Mouse (Mus musculus): ENCODE results near the gene Coro7. TPM values are rescaled to one million over a fixed set of nuclear protein-coding genes. Genes with fewer than 3 reads are reported as not detected.
"Not testable (repeated sequence)": the region's sequence is repeated elsewhere in the genome, so short reads cannot be mapped to it uniquely, and the experiment has no call there.

Coro7 gene
- polyA plus RNA-seq, 1 experiment = 6.0 TPM

DNA sequence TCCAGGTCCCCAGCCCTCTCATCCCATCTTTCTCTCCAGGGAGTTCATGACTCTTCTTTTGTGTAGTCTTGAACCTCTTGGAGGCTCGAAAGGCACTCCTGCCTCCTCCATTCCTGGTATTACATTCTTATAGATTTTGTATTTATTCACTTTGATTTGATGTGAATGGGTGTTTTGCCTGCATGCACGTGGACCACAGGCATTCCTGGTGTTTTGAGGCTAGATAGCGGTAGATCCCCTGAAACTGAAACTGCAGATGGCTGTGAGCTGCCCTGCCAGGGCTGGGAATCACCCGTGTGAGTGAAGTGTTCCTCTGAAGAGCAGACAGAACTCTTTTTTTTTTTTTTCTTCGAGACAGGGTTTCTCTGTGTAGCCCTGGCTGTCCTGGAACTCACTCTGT, 95.1 kb downstream of the Coro7 start:
- no peaks in the 10 kb centered on the region for H3K36me3 ChIP-seq (ENCODE audit: control insufficient read depth, insufficient read depth)
- H3K79me3 ChIP-seq (ENCODE audit: low read depth) = no peaks in the 10 kb centered on the region
- no peaks in the 10 kb centered on the region for H3K79me2 ChIP-seq (ENCODE audit: control insufficient read depth, insufficient read depth)
- H3K27me3 ChIP-seq (ENCODE audit: control insufficient read depth, insufficient read depth, insufficient read length) = no peaks in the 10 kb centered on the region
- no peak overlapping the region for H3K4me3 ChIP-seq (ENCODE audit: insufficient read depth, poor library complexity, severe bottlenecking)
- H3ac ChIP-seq (ENCODE audit: control insufficient read depth, insufficient read length, low read depth) = no peak overlapping the region
- no peak for TF ChIP-seq CTCF (IDR thresholded peaks at IDR 0.05; ENCODE audit: control insufficient read depth, insufficient read depth, insufficient read length)
- no peak for TF ChIP-seq USF1 (IDR thresholded peaks at IDR 0.05; ENCODE audit: low read depth)
- no peak for TF ChIP-seq FOSL1 (IDR thresholded peaks at IDR 0.05; ENCODE audit: insufficient read depth, low read length, poor library complexity, severe bottlenecking)
- TF ChIP-seq MYOG (IDR thresholded peaks at IDR 0.05; ENCODE audit: control insufficient read depth, extremely low read depth, insufficient read length) = no peak
- TF ChIP-seq CEBPB (IDR thresholded peaks at IDR 0.05; ENCODE audit: low read depth) = no peak
- no peak for TF ChIP-seq MYOD1 (IDR thresholded peaks at IDR 0.05; ENCODE audit: control insufficient read depth, insufficient read length, low read depth)
- no peak for TF ChIP-seq MAX (IDR thresholded peaks at IDR 0.05)

DNA sequence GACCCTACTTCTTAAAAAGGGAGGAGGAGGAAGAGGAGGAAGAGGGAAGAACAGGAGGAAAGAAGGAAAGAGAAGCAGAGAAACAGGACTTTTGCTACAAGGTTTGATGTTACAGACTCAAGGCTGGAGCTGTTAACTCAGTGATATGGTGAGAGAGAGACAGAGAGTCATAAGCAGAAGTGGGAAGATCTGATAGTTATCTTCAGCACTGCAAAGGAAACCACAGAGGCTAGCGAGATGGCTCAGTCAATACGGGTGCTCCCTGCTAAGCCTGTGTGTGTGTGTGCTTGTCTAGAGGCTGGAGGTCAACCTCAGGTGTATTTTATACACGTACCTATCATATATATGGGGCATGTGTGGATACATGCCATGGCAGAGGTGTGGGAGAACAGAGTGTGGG, 95.8 kb downstream of the Coro7 start:
- no peaks in the 10 kb centered on the region for H3K79me3 ChIP-seq (ENCODE audit: low read depth)
- no peaks in the 10 kb centered on the region for H3K79me2 ChIP-seq (ENCODE audit: control insufficient read depth, insufficient read depth)
- H3K27me3 ChIP-seq (ENCODE audit: control insufficient read depth, insufficient read depth, insufficient read length) = no peaks in the 10 kb centered on the region
- no peaks in the 10 kb centered on the region for H3K36me3 ChIP-seq (ENCODE audit: control insufficient read depth, insufficient read depth)
- H3ac ChIP-seq (ENCODE audit: control insufficient read depth, insufficient read length, low read depth) = no peak overlapping the region
- H3K4me3 ChIP-seq (ENCODE audit: insufficient read depth, poor library complexity, severe bottlenecking) = no peak overlapping the region
- TF ChIP-seq MAX (IDR thresholded peaks at IDR 0.05) = no peak
- no peak for TF ChIP-seq USF1 (IDR thresholded peaks at IDR 0.05; ENCODE audit: low read depth)
- no peak for TF ChIP-seq CEBPB (IDR thresholded peaks at IDR 0.05; ENCODE audit: low read depth)
- TF ChIP-seq MYOD1 (IDR thresholded peaks at IDR 0.05; ENCODE audit: control insufficient read depth, insufficient read length, low read depth) = no peak
- TF ChIP-seq CTCF (IDR thresholded peaks at IDR 0.05; ENCODE audit: control insufficient read depth, insufficient read depth, insufficient read length) = no peak
- TF ChIP-seq FOSL1 (IDR thresholded peaks at IDR 0.05; ENCODE audit: insufficient read depth, low read length, poor library complexity, severe bottlenecking) = no peak
- TF ChIP-seq MYOG (IDR thresholded peaks at IDR 0.05; ENCODE audit: control insufficient read depth, extremely low read depth, insufficient read length) = no peak

DNA sequence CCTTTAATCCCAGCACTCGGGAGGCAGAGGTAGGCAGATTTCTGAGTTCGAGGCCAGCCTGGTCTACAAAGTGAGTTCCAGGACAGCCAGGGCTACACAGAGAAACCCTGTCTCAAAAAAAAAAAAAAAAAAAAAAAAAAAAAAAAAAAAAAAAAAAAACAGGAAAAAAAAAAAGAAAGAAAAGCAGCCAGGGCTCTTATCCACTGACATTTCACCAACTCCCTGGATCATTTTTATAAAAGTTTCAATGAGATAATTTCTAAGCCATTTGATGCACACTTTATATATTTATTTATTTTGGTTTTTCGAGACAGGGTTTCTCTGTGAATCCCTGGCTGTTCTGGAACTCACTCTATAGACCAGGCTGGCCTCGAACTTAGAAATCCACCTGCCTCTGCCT, 98.4 kb downstream of the Coro7 start:
- not testable (repeated sequence) for H3K27me3 ChIP-seq (ENCODE audit: control insufficient read depth, insufficient read depth, insufficient read length); H3K36me3 ChIP-seq (ENCODE audit: control insufficient read depth, insufficient read depth); H3ac ChIP-seq (ENCODE audit: control insufficient read depth, insufficient read length, low read depth); H3K4me3 ChIP-seq (ENCODE audit: insufficient read depth, poor library complexity, severe bottlenecking); H3K79me2 ChIP-seq (ENCODE audit: control insufficient read depth, insufficient read depth); H3K79me3 ChIP-seq (ENCODE audit: low read depth)

DNA sequence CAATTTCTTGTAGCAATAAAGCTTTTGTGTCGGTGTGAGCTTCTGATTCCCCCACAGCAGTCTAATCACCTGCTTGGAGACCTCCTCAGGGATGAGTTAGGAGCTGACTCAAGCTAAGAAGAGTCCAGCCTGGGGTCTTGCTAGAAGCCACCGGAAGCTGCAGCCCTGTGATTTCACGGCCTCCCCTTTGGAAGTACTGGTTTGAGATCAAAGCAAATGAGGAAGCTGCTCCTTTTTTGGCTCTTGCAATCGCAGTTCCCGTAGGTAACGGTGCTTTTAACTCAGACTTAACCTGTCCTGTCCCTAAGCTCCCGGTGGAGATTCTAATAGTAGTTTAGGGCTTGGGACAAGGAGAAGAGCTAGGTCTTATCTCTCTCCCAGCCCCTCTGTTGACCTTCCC, 100.9 kb downstream of the Coro7 start:
- Histone ChIP-seq H3ac (ENCODE audit: control insufficient read depth, insufficient read length, low read depth) (no peak overlapping the region), H3K36me3 (ENCODE audit: control insufficient read depth, insufficient read depth) (no peaks in the 10 kb centered on the region), H3K27me3 (ENCODE audit: control insufficient read depth, insufficient read depth, insufficient read length) (no peaks in the 10 kb centered on the region), H3K4me3 (ENCODE audit: insufficient read depth, poor library complexity, severe bottlenecking) (no peak overlapping the region), H3K79me3 (ENCODE audit: low read depth) (no peaks in the 10 kb centered on the region), H3K79me2 (ENCODE audit: control insufficient read depth, insufficient read depth) (no peaks in the 10 kb centered on the region)
- no peak for TF ChIP-seq MYOG (IDR thresholded peaks at IDR 0.05; ENCODE audit: control insufficient read depth, extremely low read depth, insufficient read length)
- no peak for TF ChIP-seq MYOD1 (IDR thresholded peaks at IDR 0.05; ENCODE audit: control insufficient read depth, insufficient read length, low read depth)
- TF ChIP-seq CEBPB (IDR thresholded peaks at IDR 0.05; ENCODE audit: low read depth) = no peak
- no peak for TF ChIP-seq USF1 (IDR thresholded peaks at IDR 0.05; ENCODE audit: low read depth)
- TF ChIP-seq CTCF (IDR thresholded peaks at IDR 0.05; ENCODE audit: control insufficient read depth, insufficient read depth, insufficient read length) = no peak
- TF ChIP-seq FOSL1 (IDR thresholded peaks at IDR 0.05; ENCODE audit: insufficient read depth, low read length, poor library complexity, severe bottlenecking) = no peak

DNA sequence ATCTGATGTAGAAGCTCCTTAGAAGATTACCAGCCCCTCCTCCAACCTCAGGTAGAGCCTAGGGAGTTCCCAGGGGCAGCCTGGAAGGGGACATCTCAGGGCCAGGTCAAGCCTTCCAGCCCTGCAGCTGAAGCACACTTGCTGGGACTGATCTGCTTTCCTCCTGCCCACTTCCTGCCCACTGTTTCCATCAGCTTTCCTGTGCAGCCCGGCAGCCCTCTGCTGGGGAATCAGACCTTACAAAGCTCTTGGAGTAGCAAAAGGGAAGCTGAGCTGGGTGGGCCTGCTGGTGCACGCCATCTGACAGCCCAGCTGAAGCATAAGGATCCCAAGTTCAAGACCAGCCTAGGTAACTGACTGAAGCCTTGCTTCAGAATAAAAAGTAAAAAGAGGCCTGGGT, 102.7 kb downstream of the Coro7 start:
- TF ChIP-seq CEBPB (IDR thresholded peaks at IDR 0.05; ENCODE audit: low read depth) (no peak), USF1 (IDR thresholded peaks at IDR 0.05; ENCODE audit: low read depth) (no peak), CTCF (IDR thresholded peaks at IDR 0.05; ENCODE audit: control insufficient read depth, insufficient read depth, insufficient read length) (no peak), MYOD1 (IDR thresholded peaks at IDR 0.05; ENCODE audit: control insufficient read depth, insufficient read length, low read depth) (no peak), MAX (IDR thresholded peaks at IDR 0.05) (no peak), FOSL1 (IDR thresholded peaks at IDR 0.05; ENCODE audit: insufficient read depth, low read length, poor library complexity, severe bottlenecking) (no peak), MYOG (IDR thresholded peaks at IDR 0.05; ENCODE audit: control insufficient read depth, extremely low read depth, insufficient read length) (no peak)
- H3K27me3 ChIP-seq (ENCODE audit: control insufficient read depth, insufficient read depth, insufficient read length) = no peaks in the 10 kb centered on the region
- H3K36me3 ChIP-seq (ENCODE audit: control insufficient read depth, insufficient read depth) = no peaks in the 10 kb centered on the region
- no peak overlapping the region for H3ac ChIP-seq (ENCODE audit: control insufficient read depth, insufficient read length, low read depth)
- H3K79me2 ChIP-seq (ENCODE audit: control insufficient read depth, insufficient read depth) = no peaks in the 10 kb centered on the region
- no peaks in the 10 kb centered on the region for H3K79me3 ChIP-seq (ENCODE audit: low read depth)
- H3K4me3 ChIP-seq (ENCODE audit: insufficient read depth, poor library complexity, severe bottlenecking) = no peak overlapping the region

Other genes with a start within 250 kb of the Coro7 start
- 11.4 TPM for gene Srl, start 138.0 kb downstream of the Coro7 start, polyA plus RNA-seq (2012; fragmentation: generic; extraction: Trizol)
- 19.0 TPM for gene Tfap4, start 119.9 kb downstream of the Coro7 start, polyA plus RNA-seq (2012; fragmentation: generic; extraction: Trizol)
- 23.6 TPM for gene Glis2, start 85.1 kb downstream of the Coro7 start, polyA plus RNA-seq (2012; fragmentation: generic; extraction: Trizol)
- gene Pam16, start 54.8 kb downstream of the Coro7 start, polyA plus RNA-seq (2012; fragmentation: generic; extraction: Trizol) = 94.8 TPM
- 49.6 TPM for gene Vasn, start 39.8 kb downstream of the Coro7 start, polyA plus RNA-seq (2012; fragmentation: generic; extraction: Trizol)
- 33.0 TPM for gene Dnaja3, start 39.8 kb downstream of the Coro7 start, polyA plus RNA-seq (2012; fragmentation: generic; extraction: Trizol)
- 45.1 TPM for gene Nmral1, start 39.6 kb upstream of the Coro7 start, polyA plus RNA-seq (2012; fragmentation: generic; extraction: Trizol)
- 42.6 TPM for gene Hmox2, start 46.6 kb upstream of the Coro7 start, polyA plus RNA-seq (2012; fragmentation: generic; extraction: Trizol)
- 22.0 TPM for gene Cdip1, start 110.5 kb upstream of the Coro7 start, polyA plus RNA-seq (2012; fragmentation: generic; extraction: Trizol)
- gene 4930562C15Rik, start 155.6 kb upstream of the Coro7 start, polyA plus RNA-seq (2012; fragmentation: generic; extraction: Trizol) = 0.14 TPM
- gene Ubald1, start 200.5 kb upstream of the Coro7 start, polyA plus RNA-seq (2012; fragmentation: generic; extraction: Trizol) = 63.2 TPM
- 50.3 TPM for gene Mgrn1, start 206.5 kb upstream of the Coro7 start, polyA plus RNA-seq (2012; fragmentation: generic; extraction: Trizol)